Mouse (Mus musculus): ENCODE data around the gene Lrrc10b. TPM values are rescaled to one million over a fixed set of nuclear protein-coding genes. Genes with fewer than 3 reads are reported as not detected.

Lrrc10b gene
- total and polyA plus RNA-seq, 2 experiments from 2014 or later, result 2.0 to 6.8 TPM

DNA sequence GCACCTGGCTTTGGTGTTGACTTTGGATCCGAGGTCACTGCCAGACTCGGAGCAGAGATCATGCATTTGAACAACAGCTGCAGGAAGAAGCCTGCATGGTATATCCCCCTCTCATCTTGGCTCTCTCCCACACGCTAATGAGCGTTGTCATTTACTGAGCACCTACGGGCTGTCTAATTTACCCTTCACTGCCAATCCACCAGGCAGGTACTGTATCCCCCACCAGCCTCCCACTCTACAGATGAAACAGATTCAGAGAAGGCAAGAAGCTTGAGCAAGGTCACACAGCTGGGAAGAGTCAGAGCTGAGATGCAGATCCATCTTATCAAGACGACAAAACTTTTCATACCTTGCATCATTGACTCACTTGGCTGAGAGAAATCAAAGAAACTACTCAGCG is 4.3 kb upstream of the Lrrc10b start:
- Histone ChIP-seq H3K4me1 (ENCODE audit: insufficient read depth, low read length) (no peaks in the 10 kb centered on the region), H3K27me3 (ENCODE audit: insufficient read depth, low read length) (peaks cover 21% of the 10 kb centered on the region), H3K9me3 (ENCODE audit: low read length) (no peaks in the 10 kb centered on the region), H3K9ac (replicated peaks; ENCODE audit: low read length) (no peak overlapping the region), H3K4me3 (ENCODE audit: low read length) (no peak overlapping the region), H3K4me2 (ENCODE audit: low read depth, low read length) (no peak overlapping the region), H3K36me3 (ENCODE audit: insufficient read depth, low read length) (no peaks in the 10 kb centered on the region), H3K27ac (no peak overlapping the region)
- TF ChIP-seq CTCF (IDR thresholded peaks at IDR 0.05; ENCODE audit: low read depth), result no peak
- ATAC-seq (no peak), DNase-seq (ENCODE audit: low spot score) (no peak)
- WGBS, result 40% methylated on average over 7 of the region's 7 CpGs

- WGBS, result 40% methylated on average over 11 of the region's 11 CpGs
- Histone ChIP-seq H3K36me3 (ENCODE audit: insufficient read depth, low read length) (no peaks in the 10 kb centered on the region), H3K27ac (no peak overlapping the region), H3K27me3 (ENCODE audit: insufficient read depth, low read length) (peaks cover 21% of the 10 kb centered on the region), H3K9me3 (ENCODE audit: low read length) (no peaks in the 10 kb centered on the region), H3K4me2 (ENCODE audit: low read depth, low read length) (no peak overlapping the region), H3K4me1 (ENCODE audit: insufficient read depth, low read length) (no peaks in the 10 kb centered on the region), H3K9ac (replicated peaks; ENCODE audit: low read length) (no peak overlapping the region), H3K4me3 (ENCODE audit: low read length) (no peak overlapping the region)
- DNase-seq (ENCODE audit: low spot score) (no peak), ATAC-seq (no peak)
- no peak for TF ChIP-seq CTCF (IDR thresholded peaks at IDR 0.05; ENCODE audit: low read depth)
Measured at GRCm38 (mm10) chr19:10459907-10460306, 2.6 kb upstream of the Lrrc10b start.

GRCm38 (mm10) chr19:10458096-10458495 is 823 bp upstream of the Lrrc10b start:
- ATAC-seq (no peak), DNase-seq (ENCODE audit: low spot score) (peak; percentile 54)
- no peak overlapping the region for H3K27ac ChIP-seq
- no peak for TF ChIP-seq CTCF (IDR thresholded peaks at IDR 0.05; ENCODE audit: low read depth)
- peaks cover 21% of the 10 kb centered on the region for H3K27me3 ChIP-seq (ENCODE audit: insufficient read depth, low read length)
- no peak overlapping the region for H3K4me3 ChIP-seq (ENCODE audit: low read length)
- WGBS, result 17% methylated on average over 8 of the region's 8 CpGs
- H3K9me3 ChIP-seq (ENCODE audit: low read length), result no peaks in the 10 kb centered on the region
- peak overlapping the region; percentile 58 for H3K4me2 ChIP-seq (ENCODE audit: low read depth, low read length)
- peaks cover 3% of the 10 kb centered on the region; the same call in 1 of the 2 replicates for H3K4me1 ChIP-seq (ENCODE audit: insufficient read depth, low read length)
- H3K9ac ChIP-seq (replicated peaks; ENCODE audit: low read length), result no peak overlapping the region
- no peaks in the 10 kb centered on the region for H3K36me3 ChIP-seq (ENCODE audit: insufficient read depth, low read length)

GRCm38 (mm10) chr19:10457484-10457800 is 169 bp upstream of the Lrrc10b start:
- peak; percentile 90 for DNase-seq (ENCODE audit: low spot score)
- peak overlapping the region; percentile 52 for H3K9ac ChIP-seq (replicated peaks; ENCODE audit: low read length)
- peak overlapping the region; percentile 40 for H3K4me3 ChIP-seq (ENCODE audit: low read length)
- H3K4me1 ChIP-seq (ENCODE audit: insufficient read depth, low read length), result peaks cover 3% of the 10 kb centered on the region; the same call in 1 of the 2 replicates
- WGBS, result 0% methylated on average over 34 of the region's 34 CpGs
- H3K27me3 ChIP-seq (ENCODE audit: insufficient read depth, low read length), result peaks cover 21% of the 10 kb centered on the region
- peak; percentile 86 for ATAC-seq
- no peaks in the 10 kb centered on the region for H3K9me3 ChIP-seq (ENCODE audit: low read length)
- H3K4me2 ChIP-seq (ENCODE audit: low read depth, low read length), result peak overlapping the region; percentile 58
- no peak for TF ChIP-seq CTCF (IDR thresholded peaks at IDR 0.05; ENCODE audit: low read depth)
- H3K27ac ChIP-seq, result peak overlapping the region; percentile 71; the same call in 1 of the 2 replicates
- no peaks in the 10 kb centered on the region for H3K36me3 ChIP-seq (ENCODE audit: insufficient read depth, low read length)

- DNase-seq (ENCODE audit: low spot score) (no peak), ATAC-seq (no peak)
- no peak overlapping the region for H3K4me3 ChIP-seq (ENCODE audit: low read length)
- no peak overlapping the region for H3K9ac ChIP-seq (replicated peaks; ENCODE audit: low read length)
- no peak for TF ChIP-seq CTCF (IDR thresholded peaks at IDR 0.05; ENCODE audit: low read depth)
- 78% methylated on average over 3 of the region's 3 CpGs for WGBS
- peaks cover 3% of the 10 kb centered on the region; the same call in 1 of the 2 replicates for H3K4me1 ChIP-seq (ENCODE audit: insufficient read depth, low read length)
- H3K36me3 ChIP-seq (ENCODE audit: insufficient read depth, low read length), result no peaks in the 10 kb centered on the region
- H3K9me3 ChIP-seq (ENCODE audit: low read length), result no peaks in the 10 kb centered on the region
- H3K4me2 ChIP-seq (ENCODE audit: low read depth, low read length), result 0 out of 2 replicates have a peak overlapping the region, but pooled peaks have one; percentile 25
- H3K27ac ChIP-seq, result no peak overlapping the region
- H3K27me3 ChIP-seq (ENCODE audit: insufficient read depth, low read length), result peaks cover 11% of the 10 kb centered on the region; the same call in 1 of the 2 replicates
Measured at GRCm38 (mm10) chr19:10455437-10455806, 1.9 kb downstream of the Lrrc10b start.

DNA sequence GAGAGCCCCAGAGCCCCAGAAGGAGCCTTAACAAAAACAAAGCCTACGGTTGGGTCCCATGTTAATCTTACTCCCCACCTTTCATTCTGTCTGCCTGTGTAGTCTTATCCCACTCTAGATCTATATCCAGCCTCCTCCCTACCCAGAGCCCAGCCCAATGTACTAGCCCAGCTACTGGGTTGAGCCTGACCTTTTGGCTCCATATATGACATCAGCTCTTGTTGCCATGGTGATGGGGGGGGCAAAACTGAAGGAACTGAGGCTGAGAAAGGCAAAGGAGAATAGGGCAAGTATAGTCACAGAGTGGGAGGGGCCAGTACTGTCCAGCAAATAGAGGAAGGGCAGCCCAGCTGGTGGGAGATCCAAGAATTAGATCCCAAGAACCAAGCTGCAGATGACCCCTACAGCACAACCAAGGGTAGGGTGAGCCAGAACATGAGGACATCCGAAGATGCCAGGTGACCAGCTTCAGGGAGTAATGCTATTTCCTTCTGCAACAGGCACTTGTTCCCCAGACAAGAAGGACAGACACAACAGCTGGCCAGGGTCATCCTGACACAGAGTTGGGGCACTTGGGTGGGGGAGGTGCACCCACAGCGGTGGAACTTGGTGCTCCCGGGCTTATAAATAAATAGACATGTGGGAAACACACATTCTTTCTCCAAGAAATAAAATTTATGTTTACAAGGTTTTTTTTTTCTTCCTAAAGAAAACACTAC is 2.4 kb downstream of the Lrrc10b start:
- Histone ChIP-seq H3K4me1 (ENCODE audit: insufficient read depth, low read length) (peaks cover 3% of the 10 kb centered on the region; the same call in 1 of the 2 replicates), H3K9ac (replicated peaks; ENCODE audit: low read length) (no peak overlapping the region), H3K27ac (no peak overlapping the region), H3K4me3 (ENCODE audit: low read length) (no peak overlapping the region), H3K9me3 (ENCODE audit: low read length) (no peaks in the 10 kb centered on the region), H3K27me3 (ENCODE audit: insufficient read depth, low read length) (peaks cover 11% of the 10 kb centered on the region; the same call in 1 of the 2 replicates), H3K36me3 (ENCODE audit: insufficient read depth, low read length) (no peaks in the 10 kb centered on the region), H3K4me2 (ENCODE audit: low read depth, low read length) (no peak overlapping the region)
- ATAC-seq (no peak), DNase-seq (ENCODE audit: low spot score) (no peak)
- 65% methylated on average over 4 of the region's 4 CpGs for WGBS
- TF ChIP-seq CTCF (IDR thresholded peaks at IDR 0.05; ENCODE audit: low read depth), result no peak

DNA sequence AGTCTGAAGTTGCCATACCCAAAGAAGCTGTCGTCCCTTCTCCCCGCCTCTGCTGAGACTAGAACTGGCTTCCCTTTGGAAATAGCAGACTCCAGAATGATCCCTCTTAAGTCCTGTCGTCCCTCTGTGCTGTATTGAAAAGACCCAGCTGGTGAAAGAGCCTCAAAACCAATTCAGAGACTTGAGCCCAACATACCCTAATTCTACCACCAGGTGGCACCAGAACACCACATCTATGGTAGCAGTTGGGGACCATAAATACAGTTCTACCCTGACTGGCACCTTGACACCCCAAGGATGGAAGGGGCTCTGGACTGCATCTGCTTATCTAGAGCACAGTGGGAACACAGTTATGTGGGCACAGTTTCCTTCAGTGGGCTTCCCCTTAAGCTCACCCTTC is 7.6 kb downstream of the Lrrc10b start:
- 3% methylated on average over 3 of the region's 3 CpGs for WGBS
- Histone ChIP-seq H3K4me3 (ENCODE audit: low read length) (no peak overlapping the region), H3K9ac (replicated peaks; ENCODE audit: low read length) (no peak overlapping the region), H3K4me1 (ENCODE audit: insufficient read depth, low read length) (peaks cover 1% of the 10 kb centered on the region; the same call in 1 of the 2 replicates), H3K27ac (no peak overlapping the region), H3K9me3 (ENCODE audit: low read length) (no peaks in the 10 kb centered on the region), H3K4me2 (ENCODE audit: low read depth, low read length) (no peak overlapping the region), H3K27me3 (ENCODE audit: insufficient read depth, low read length) (no peaks in the 10 kb centered on the region), H3K36me3 (ENCODE audit: insufficient read depth, low read length) (peaks cover 5% of the 10 kb centered on the region)
- TF ChIP-seq CTCF (IDR thresholded peaks at IDR 0.05; ENCODE audit: low read depth), result peak; percentile 97
- DNase-seq (ENCODE audit: low spot score) (peak; percentile 92), ATAC-seq (peak; percentile 68)

Measured in hindbrain, postnatal 0 days (tissue).